Mouse (Mus musculus): ENCODE results near the gene AI182371. TPM values are rescaled to one million over a fixed set of nuclear protein-coding genes. Genes with fewer than 3 reads are reported as not detected.

Gene AI182371
- polyA plus RNA-seq, 1 experiment from 2014 or later, result 0.22 TPM

- WGBS, result 32% methylated on average over 3 of the region's 3 CpGs
- Histone ChIP-seq H3K9ac (replicated peaks) (peak overlapping the region; percentile 81), H3K4me2 (replicated peaks) (peak overlapping the region; percentile 71), H3K27ac (peak overlapping the region; percentile 88), H3K4me3 (replicated peaks) (peak overlapping the region; percentile 80), H3K4me1 (replicated peaks) (peaks cover 7% of the 10 kb centered on the region), H3K27me3 (no peaks in the 10 kb centered on the region), H3K9me3 (no peaks in the 10 kb centered on the region), H3K36me3 (no peaks in the 10 kb centered on the region)
- peak; percentile 68 for ATAC-seq
Observed at GRCm38 (mm10) chr2:35108712-35109111, 7.4 kb upstream of the AI182371 start.

- peaks cover 7% of the 10 kb centered on the region for H3K4me1 ChIP-seq (replicated peaks)
- ATAC-seq, result no peak
- H3K4me2 ChIP-seq (replicated peaks), result no peak overlapping the region
- WGBS, result 56% methylated on average over 5 of the region's 5 CpGs
- H3K9ac ChIP-seq (replicated peaks), result no peak overlapping the region
- no peak overlapping the region for H3K4me3 ChIP-seq (replicated peaks)
- no peaks in the 10 kb centered on the region for H3K36me3 ChIP-seq
- H3K27ac ChIP-seq, result no peak overlapping the region
- H3K9me3 ChIP-seq, result no peaks in the 10 kb centered on the region
- no peaks in the 10 kb centered on the region for H3K27me3 ChIP-seq
Observed at GRCm38 (mm10) chr2:35107984-35108635, 6.8 kb upstream of the AI182371 start.

GRCm38 (mm10) chr2:35104843-35105242 is 3.5 kb upstream of the AI182371 start:
- ATAC-seq, result no peak
- no peaks in the 10 kb centered on the region for H3K36me3 ChIP-seq
- no peak overlapping the region for H3K4me3 ChIP-seq (replicated peaks)
- H3K9me3 ChIP-seq, result no peaks in the 10 kb centered on the region
- 68% methylated on average over 3 of the region's 3 CpGs for WGBS
- H3K9ac ChIP-seq (replicated peaks), result no peak overlapping the region
- H3K27ac ChIP-seq, result no peak overlapping the region
- H3K4me1 ChIP-seq (replicated peaks), result peaks cover under 1% of the 10 kb centered on the region
- no peaks in the 10 kb centered on the region for H3K27me3 ChIP-seq
- H3K4me2 ChIP-seq (replicated peaks), result no peak overlapping the region

- Histone ChIP-seq H3K4me3 (replicated peaks) (no peak overlapping the region), H3K27ac (no peak overlapping the region), H3K36me3 (no peaks in the 10 kb centered on the region), H3K9me3 (no peaks in the 10 kb centered on the region), H3K4me2 (replicated peaks) (no peak overlapping the region), H3K4me1 (replicated peaks) (no peaks in the 10 kb centered on the region), H3K27me3 (no peaks in the 10 kb centered on the region), H3K9ac (replicated peaks) (no peak overlapping the region)
- WGBS, result 79% methylated on average over 5 of the region's 5 CpGs
- no peak for ATAC-seq
Observed at GRCm38 (mm10) chr2:35103558-35103957, 2.2 kb upstream of the AI182371 start.

- H3K4me1 ChIP-seq (replicated peaks), result no peaks in the 10 kb centered on the region
Observed at GRCm38 (mm10) chr2:35102777-35103176, 1.4 kb upstream of the AI182371 start.

GRCm38 (mm10) chr2:35100529-35100928 is 814 bp downstream of the AI182371 start:
- no peak overlapping the region for H3K27ac ChIP-seq
- no peak overlapping the region for H3K4me3 ChIP-seq (replicated peaks)
- H3K27me3 ChIP-seq, result no peaks in the 10 kb centered on the region
- H3K9ac ChIP-seq (replicated peaks), result no peak overlapping the region
- no peaks in the 10 kb centered on the region for H3K36me3 ChIP-seq
- no peaks in the 10 kb centered on the region for H3K9me3 ChIP-seq
- ATAC-seq, result no peak
- no peaks in the 10 kb centered on the region for H3K4me1 ChIP-seq (replicated peaks)
- WGBS, result 90% methylated on average over 6 of the region's 6 CpGs
- no peak overlapping the region for H3K4me2 ChIP-seq (replicated peaks)

More at GRCm38 (mm10) chr2:35102777-35103176, 1.4 kb upstream of the AI182371 start:
- Histone ChIP-seq H3K9me3 (no peaks in the 10 kb centered on the region), H3K36me3 (no peaks in the 10 kb centered on the region), H3K27ac (no peak overlapping the region), H3K27me3 (no peaks in the 10 kb centered on the region), H3K4me3 (replicated peaks) (no peak overlapping the region), H3K4me2 (replicated peaks) (no peak overlapping the region), H3K9ac (replicated peaks) (no peak overlapping the region)
- ATAC-seq, result no peak

- WGBS, result 82% methylated on average over 4 of the region's 4 CpGs
- ATAC-seq, result no peak
- H3K9ac ChIP-seq (replicated peaks), result no peak overlapping the region
- H3K4me2 ChIP-seq (replicated peaks), result no peak overlapping the region
- no peaks in the 10 kb centered on the region for H3K9me3 ChIP-seq
- H3K36me3 ChIP-seq, result no peaks in the 10 kb centered on the region
- no peaks in the 10 kb centered on the region for H3K4me1 ChIP-seq (replicated peaks)
- H3K4me3 ChIP-seq (replicated peaks), result no peak overlapping the region
- H3K27me3 ChIP-seq, result no peaks in the 10 kb centered on the region
- H3K27ac ChIP-seq, result no peak overlapping the region
Observed at GRCm38 (mm10) chr2:35087418-35087817, 13.9 kb downstream of the AI182371 start.

- H3K4me2 ChIP-seq (replicated peaks), result no peak overlapping the region
- no peaks in the 10 kb centered on the region for H3K9me3 ChIP-seq
- H3K4me1 ChIP-seq (replicated peaks), result no peaks in the 10 kb centered on the region
- no peak for ATAC-seq
- WGBS, result 75% methylated on average over 6 of the region's 6 CpGs
- H3K27ac ChIP-seq, result no peak overlapping the region
- H3K4me3 ChIP-seq (replicated peaks), result no peak overlapping the region
- no peak overlapping the region for H3K9ac ChIP-seq (replicated peaks)
- no peaks in the 10 kb centered on the region for H3K36me3 ChIP-seq
- no peaks in the 10 kb centered on the region for H3K27me3 ChIP-seq
Observed at GRCm38 (mm10) chr2:35079166-35079565, 22.2 kb downstream of the AI182371 start.

GRCm38 (mm10) chr2:35074328-35074727 is 27.0 kb downstream of the AI182371 start:
- Histone ChIP-seq H3K9me3 (peaks cover 6% of the 10 kb centered on the region; the same call in 1 of the 2 replicates), H3K4me3 (replicated peaks) (no peak overlapping the region), H3K4me1 (replicated peaks) (no peaks in the 10 kb centered on the region), H3K4me2 (replicated peaks) (no peak overlapping the region), H3K27ac (no peak overlapping the region), H3K27me3 (no peaks in the 10 kb centered on the region), H3K36me3 (no peaks in the 10 kb centered on the region), H3K9ac (replicated peaks) (no peak overlapping the region)
- no peak for ATAC-seq
- WGBS, result 84% methylated on average over 3 of the region's 3 CpGs

- ATAC-seq, result no peak
- Histone ChIP-seq H3K36me3 (no peaks in the 10 kb centered on the region), H3K4me3 (replicated peaks) (no peak overlapping the region), H3K9me3 (peaks cover 6% of the 10 kb centered on the region; the same call in 1 of the 2 replicates), H3K4me2 (replicated peaks) (no peak overlapping the region), H3K9ac (replicated peaks) (no peak overlapping the region), H3K27ac (no peak overlapping the region), H3K27me3 (no peaks in the 10 kb centered on the region), H3K4me1 (replicated peaks) (no peaks in the 10 kb centered on the region)
- WGBS, result 74% methylated on average over 2 of the region's 2 CpGs
Observed at GRCm38 (mm10) chr2:35072547-35072946, 28.8 kb downstream of the AI182371 start.

GRCm38 (mm10) chr2:35070275-35070674 is 31.1 kb downstream of the AI182371 start:
- no peaks in the 10 kb centered on the region for H3K27me3 ChIP-seq
- H3K4me1 ChIP-seq (replicated peaks), result no peaks in the 10 kb centered on the region
- WGBS, result 85% methylated on average over 4 of the region's 4 CpGs
- no peak overlapping the region for H3K4me3 ChIP-seq (replicated peaks)
- H3K9ac ChIP-seq (replicated peaks), result no peak overlapping the region
- H3K9me3 ChIP-seq, result peaks cover 6% of the 10 kb centered on the region; the same call in 1 of the 2 replicates
- no peak overlapping the region for H3K4me2 ChIP-seq (replicated peaks)
- no peak overlapping the region for H3K27ac ChIP-seq
- no peaks in the 10 kb centered on the region for H3K36me3 ChIP-seq
- ATAC-seq, result no peak

GRCm38 (mm10) chr2:35069124-35069523 is 32.2 kb downstream of the AI182371 start:
- Histone ChIP-seq H3K36me3 (no peaks in the 10 kb centered on the region), H3K4me1 (replicated peaks) (no peaks in the 10 kb centered on the region), H3K27ac (no peak overlapping the region), H3K9ac (replicated peaks) (no peak overlapping the region), H3K4me2 (replicated peaks) (no peak overlapping the region), H3K4me3 (replicated peaks) (no peak overlapping the region), H3K27me3 (no peaks in the 10 kb centered on the region), H3K9me3 (peaks cover 6% of the 10 kb centered on the region; the same call in 1 of the 2 replicates)
- no peak for ATAC-seq
- WGBS, result 95% methylated on average over 1 of the region's 1 CpGs

GRCm38 (mm10) chr2:35067117-35067516 is 34.2 kb downstream of the AI182371 start:
- WGBS, result 90% methylated on average over 11 of the region's 11 CpGs
- H3K4me2 ChIP-seq (replicated peaks), result no peak overlapping the region
- H3K4me3 ChIP-seq (replicated peaks), result no peak overlapping the region
- no peaks in the 10 kb centered on the region for H3K27me3 ChIP-seq
- no peaks in the 10 kb centered on the region for H3K36me3 ChIP-seq
- ATAC-seq, result no peak
- H3K9me3 ChIP-seq, result no peaks in the 10 kb centered on the region
- no peak overlapping the region for H3K27ac ChIP-seq
- no peaks in the 10 kb centered on the region for H3K4me1 ChIP-seq (replicated peaks)
- no peak overlapping the region for H3K9ac ChIP-seq (replicated peaks)
